Mouse (Mus musculus): ENCODE results near the gene Rhobtb1.

- TF ChIP-seq POLR2A (IDR thresholded peaks at IDR 0.05; ENCODE audit: low read depth, low read length): no peak
- no peak for TF ChIP-seq CTCF (IDR thresholded peaks at IDR 0.05; ENCODE audit: extremely low read depth, insufficient read depth, insufficient read length, insufficient replicate concordance)
Measured at GRCm38 (mm10) chr10:69265421-69265820, 114.2 kb downstream of the Rhobtb1 start.
